Mouse (Mus musculus) heart, postnatal 25 days (tissue): ENCODE measurements around the gene Nup107. TPM values are rescaled to one million over a fixed set of nuclear protein-coding genes. Genes with fewer than 3 reads are reported as not detected.
"Not testable (repeated sequence)": the region's sequence is repeated elsewhere in the genome, so short reads cannot be mapped to it uniquely, and the experiment has no call there.

Experiments
- DNase-seq: peaks from one replicate; pipeline ENCODE4 v3.0.0; 2022; ENCODE audit warnings: low spot score
- intact Hi-C: fragments of 180-260 bp; cut with DNase I; formaldehyde crosslinking; loops from one replicate; pipeline ENCODE4 v1.15.1; 2025
- total RNA-seq, 2 experiments: library from RNA; stranded (reverse); gene quantifications; 2 replicates each; pipeline ENCODE4 v1.2.3; 2021

The Nup107 gene
- total RNA-seq, 2 experiments from 2014 or later: 7.3 to 8.6 TPM

DNA sequence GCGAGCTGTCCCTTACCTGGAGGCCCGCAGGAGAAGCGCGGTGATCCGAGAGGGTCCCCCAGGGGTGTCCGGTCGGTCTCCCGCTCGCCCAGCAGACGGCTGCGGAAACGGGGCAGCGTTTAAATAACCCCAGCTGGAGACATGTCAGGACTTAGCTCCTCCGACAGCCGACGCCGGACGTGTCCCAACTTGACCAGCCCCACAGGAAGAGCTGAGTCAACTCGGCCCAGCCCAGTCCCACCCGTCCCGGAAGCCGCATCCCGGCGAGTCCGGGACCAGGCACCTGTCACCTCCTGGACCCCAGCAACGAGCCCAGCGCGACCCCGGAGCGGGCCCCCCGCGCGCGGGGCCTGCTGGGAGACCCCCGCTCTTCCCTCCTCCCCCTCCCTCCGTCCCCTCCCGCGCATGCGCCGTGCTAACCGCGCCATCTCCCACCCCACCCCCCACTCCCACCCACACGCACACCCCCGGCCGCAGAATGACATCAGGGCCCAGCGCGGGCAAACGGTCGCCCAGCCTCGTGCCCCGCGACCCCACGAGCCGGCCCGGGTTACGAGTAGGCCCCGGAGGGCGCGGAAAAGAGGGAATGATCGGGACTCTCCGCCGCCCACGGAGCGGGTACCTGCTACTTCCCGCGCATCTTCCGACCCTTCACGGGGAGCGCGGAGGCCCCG, 82.4 kb downstream of the Nup107 start:
- peak; percentile 75 for DNase-seq
- intact Hi-C loops: loop anchor here (2.0 kb wide), 1 partner anchor 35 kb away; no protein-coding TSS in a partner anchor

DNA sequence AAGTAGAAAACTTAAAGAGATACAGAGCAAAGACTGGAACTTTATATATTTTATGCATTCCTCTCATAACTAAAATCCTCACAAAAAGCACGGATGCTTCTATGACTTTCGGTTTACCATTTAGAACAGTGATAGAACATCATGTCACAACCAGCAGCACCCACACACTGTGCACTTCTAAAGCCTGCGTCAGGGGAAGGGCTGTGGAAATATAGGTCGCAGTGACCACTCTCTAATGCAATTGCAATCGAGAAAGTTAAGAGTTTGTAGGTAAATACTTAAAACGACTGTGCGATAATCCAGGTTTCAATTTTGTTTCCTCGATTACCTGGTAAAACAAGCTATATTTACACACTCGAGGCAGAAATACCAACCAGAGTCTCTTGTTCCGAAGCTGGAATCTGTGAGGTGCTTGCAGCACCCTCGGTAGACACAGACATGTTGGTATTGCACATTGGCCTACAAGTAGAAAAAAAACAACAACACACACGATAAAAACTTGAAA, 83.1 kb downstream of the Nup107 start:
- intact Hi-C loops: no loop called here

DNA sequence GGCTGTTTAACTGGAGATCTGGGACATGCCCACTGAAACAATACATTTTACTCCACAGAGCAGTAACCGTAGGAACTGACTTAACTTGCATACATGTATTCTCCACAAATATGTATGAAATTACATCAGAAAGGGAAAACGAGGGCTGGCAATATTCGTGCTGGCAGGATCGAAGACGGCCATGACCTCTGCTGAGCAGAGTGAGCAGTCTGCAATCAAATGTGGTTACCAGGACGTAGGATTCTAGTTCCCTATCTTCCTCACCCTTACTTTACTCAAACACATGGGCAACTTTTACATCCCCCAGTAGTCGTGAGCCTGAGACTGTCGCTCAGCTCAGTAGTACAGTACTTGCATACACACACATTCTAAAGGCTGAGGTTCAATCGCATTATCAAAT, 83.6 kb downstream of the Nup107 start:
- intact Hi-C loops: no loop called here
- DNase-seq: no peak

More for the DNA sequence above, 83.1 kb downstream of the Nup107 start:
- no peak for DNase-seq

DNA sequence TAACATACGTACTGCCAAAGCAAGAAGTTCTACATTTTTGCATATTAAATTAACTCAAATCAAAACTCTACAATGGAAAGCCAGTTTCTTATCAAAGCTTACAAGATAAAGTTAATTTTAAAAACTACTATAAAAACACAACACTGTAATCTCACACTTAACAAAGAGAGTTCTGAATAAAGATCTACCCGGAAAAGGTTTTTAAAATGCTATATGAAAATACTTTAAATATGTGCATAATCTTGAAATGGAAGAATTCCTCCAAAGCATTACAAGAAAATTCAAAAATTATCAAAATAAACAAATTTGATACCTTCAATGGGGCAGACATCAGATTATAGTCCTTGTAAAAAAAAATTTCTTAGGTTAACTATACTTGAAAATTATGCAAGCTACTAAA, 84.1 kb downstream of the Nup107 start:
- DNase-seq: no peak
- intact Hi-C loops: no loop called here

- intact Hi-C loops: no loop called here
- DNase-seq: no peak
Measured at GRCm38 (mm10) chr10:117707114-117707838, 85.2 kb downstream of the Nup107 start.

- intact Hi-C loops: no loop called here
- DNase-seq: no peak
Measured at GRCm38 (mm10) chr10:117706440-117706839, 86.1 kb downstream of the Nup107 start.

DNA sequence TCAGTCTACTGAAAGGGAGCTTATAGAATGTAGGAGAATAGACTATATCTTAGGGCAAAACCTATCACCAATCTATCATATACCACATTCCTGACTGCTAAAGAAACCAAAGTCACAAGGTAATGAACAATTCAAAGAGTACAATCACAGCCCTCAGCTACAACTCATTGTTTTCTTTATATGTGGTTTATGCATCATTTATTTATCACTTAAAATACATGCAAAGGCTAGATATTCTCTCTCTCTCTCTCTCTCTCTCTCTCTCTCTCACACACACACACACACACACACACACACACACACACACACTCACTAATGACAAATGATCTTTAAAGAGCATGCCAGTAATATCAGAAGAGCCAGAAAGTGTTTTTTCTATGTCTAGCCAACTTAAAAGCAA, 86.7 kb downstream of the Nup107 start:
- intact Hi-C loops: no loop called here

GRCm38 (mm10) chr10:117704964-117705335, 87.6 kb downstream of the Nup107 start:
- DNase-seq: no peak
- intact Hi-C loops: no loop called here

More for the DNA sequence above, 86.7 kb downstream of the Nup107 start:
- DNase-seq: no peak

DNA sequence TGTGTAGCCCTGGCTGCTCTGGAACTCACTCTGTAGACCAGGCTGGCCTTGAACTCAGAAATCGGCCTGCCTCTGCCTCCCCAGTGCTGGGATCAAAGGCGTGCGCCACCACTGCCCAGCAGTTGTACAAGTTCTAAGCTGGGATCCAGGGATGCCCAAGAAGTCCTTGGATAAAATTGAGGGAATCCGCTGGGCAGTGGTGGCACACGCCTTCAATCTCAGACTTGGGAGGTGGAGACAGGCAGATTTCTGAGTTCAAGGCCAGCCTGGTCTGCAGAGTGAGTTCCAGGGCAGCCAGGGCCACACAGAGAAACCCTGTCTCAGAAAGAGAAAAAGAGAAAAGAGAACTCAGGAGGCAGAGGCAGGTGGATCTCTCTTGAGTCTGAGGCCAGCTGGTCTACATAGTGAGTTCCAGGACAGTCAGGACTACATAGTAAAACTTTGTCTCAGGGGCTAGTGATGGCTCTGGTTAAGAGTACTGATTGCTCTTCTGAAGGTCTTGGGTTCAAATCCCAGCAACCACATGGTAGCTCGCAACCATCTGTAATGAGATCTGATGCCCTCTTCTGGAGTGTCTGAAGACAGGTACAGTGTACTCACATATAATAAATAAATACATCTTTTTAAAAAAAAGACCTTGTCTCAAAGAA, 88.1 kb downstream of the Nup107 start:
- DNase-seq, intact Hi-C loops: not testable (repeated sequence)

DNA sequence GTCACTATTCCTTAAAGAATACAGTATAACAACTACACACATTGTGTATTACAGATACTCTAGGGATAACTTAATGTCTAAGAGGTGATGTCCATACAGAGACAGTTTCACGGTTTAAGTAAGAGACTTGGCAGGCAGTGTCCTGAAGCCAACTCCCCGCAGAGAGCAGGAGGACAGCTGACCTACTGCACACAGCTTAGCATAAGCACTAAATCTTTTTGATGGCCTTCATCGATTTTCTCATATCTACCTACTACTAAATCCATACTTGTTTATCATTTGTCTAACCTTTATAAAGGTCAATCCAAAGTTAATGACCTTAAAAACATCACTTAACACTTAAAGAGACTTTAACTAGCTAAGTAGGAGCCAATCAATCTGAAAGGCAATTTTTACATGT, 89.0 kb downstream of the Nup107 start:
- DNase-seq: no peak
- intact Hi-C loops: no loop called here

DNA sequence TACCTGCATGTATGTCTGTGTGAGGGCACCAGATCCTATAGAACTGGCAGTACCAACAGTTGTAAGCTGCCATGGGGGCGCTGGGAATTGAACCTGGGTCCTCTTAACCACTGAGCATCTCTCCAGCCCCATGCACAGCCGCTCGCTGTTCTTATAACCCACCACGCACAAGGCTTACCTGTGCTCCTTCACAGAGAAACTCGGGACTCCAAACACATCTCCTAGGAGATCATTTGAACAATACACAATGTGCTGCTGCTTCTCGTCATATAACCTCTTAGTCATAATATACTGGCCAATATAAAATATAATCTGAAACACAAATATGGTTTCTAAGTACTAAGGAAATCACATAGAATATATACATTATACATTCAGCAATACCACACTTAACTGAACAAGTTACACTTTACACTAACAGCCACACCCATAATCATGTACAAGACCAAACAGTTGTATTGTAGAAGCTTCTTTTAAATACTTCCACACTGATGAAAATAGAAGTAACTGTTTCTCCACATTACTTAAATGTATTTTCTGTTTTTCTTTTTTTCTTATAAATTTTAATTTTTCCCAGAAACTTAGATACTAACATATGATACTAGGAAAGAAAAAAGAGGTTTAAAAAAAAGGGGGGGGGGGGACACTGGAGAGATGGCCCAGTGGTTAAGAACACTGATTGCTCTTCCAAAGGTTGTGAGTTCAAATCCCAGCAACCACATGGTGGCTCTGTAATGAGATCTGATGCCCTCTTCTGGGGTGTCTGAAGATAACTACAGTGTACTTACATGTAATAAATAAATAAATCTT, 90.3 kb downstream of the Nup107 start:
- DNase-seq: no peak
- intact Hi-C loops: no loop called here

DNA sequence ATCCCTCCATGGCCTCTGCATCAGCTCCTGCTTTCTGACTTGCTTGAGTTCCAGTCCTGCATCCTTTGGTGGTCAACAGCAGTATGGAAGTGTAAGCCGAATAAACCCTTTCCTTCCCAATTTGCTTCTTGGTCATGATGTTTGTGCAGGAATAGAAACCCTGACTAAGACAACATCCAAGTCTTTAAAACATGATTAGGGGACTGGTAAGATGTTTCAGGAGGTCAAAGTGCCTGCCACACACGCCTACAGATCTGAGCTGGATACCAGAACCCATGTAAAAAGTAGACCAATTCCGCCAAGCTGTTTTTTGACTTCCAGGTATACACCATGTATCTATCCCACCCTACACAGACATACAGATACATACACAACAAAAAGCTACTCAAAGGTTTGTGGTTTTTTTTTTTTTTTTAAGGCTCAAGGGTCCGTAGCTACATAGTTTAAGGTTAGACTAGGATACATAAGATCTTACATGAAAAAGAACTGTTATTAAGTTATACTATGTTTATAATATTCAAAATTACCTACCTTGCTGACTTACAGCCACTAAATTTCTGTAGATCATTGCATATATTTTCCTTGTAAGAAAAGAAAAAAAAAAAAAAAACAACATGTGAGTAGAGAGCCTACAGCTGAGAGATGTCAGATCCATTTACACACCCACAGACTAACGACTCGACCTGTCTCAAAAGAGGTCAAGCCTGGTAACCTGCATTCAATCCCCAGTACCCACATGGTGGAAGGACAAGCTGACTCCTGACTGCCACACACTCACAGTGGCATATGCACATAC, 91.3 kb downstream of the Nup107 start:
- intact Hi-C loops: no loop called here

More for the DNA sequence above, 91.3 kb downstream of the Nup107 start:
- DNase-seq: no peak

Other genes with a start within 250 kb of the Nup107 start
- gene Cpm, start 163.2 kb downstream of the Nup107 start, total RNA-seq: 1 to 10 TPM; 3.9 to 4.5 TPM
- 10 to 100 TPM; 49.3 to 53.1 TPM for gene Mdm2, start 81.9 kb downstream of the Nup107 start, total RNA-seq
- 1 to 10 TPM; 7.4 to 7.5 TPM for gene Slc35e3, start 46.3 kb downstream of the Nup107 start, total RNA-seq
- 10 to 100 TPM; 48.1 to 56.8 TPM for gene Rap1b, start 53.3 kb upstream of the Nup107 start, total RNA-seq